Mouse (Mus musculus): ENCODE data around the gene Mov10l1. TPM values are rescaled to one million over a fixed set of nuclear protein-coding genes. Genes with fewer than 3 reads are reported as not detected.

The Mov10l1 gene
- polyA plus RNA-seq, 1 experiment from 2014 or later, result not detected

- H3K9me3 ChIP-seq (ENCODE audit: control insufficient read depth, low read length), result no peaks in the 10 kb centered on the region
- under 1% methylated on average over 36 of the region's 39 CpGs for WGBS
- H3K4me3 ChIP-seq (ENCODE audit: low read depth, low read length), result peak overlapping the region; percentile 87
- peak; percentile 41 for ATAC-seq (ENCODE audit: low FRiP score)
- H3K36me3 ChIP-seq (ENCODE audit: control insufficient read depth, insufficient read depth, low read length), result no peaks in the 10 kb centered on the region
- H3K27me3 ChIP-seq (ENCODE audit: control insufficient read depth, insufficient read depth, low read length), result no peaks in the 10 kb centered on the region
- peak overlapping the region; percentile 65 for H3K27ac ChIP-seq (ENCODE audit: low read depth, low read length)
- peak overlapping the region; percentile 89 for H3K9ac ChIP-seq (ENCODE audit: low read length)
- peaks cover 22% of the 10 kb centered on the region for H3K4me1 ChIP-seq (ENCODE audit: control insufficient read depth, insufficient read depth, low read length)
- DNase-seq (ENCODE audit: low spot score, missing footprints), result peak; percentile 94
- peak overlapping the region; percentile 80 for H3K4me2 ChIP-seq
Measured at GRCm38 (mm10) chr15:89076156-89076731, 93.5 kb downstream of the Mov10l1 start.

DNA sequence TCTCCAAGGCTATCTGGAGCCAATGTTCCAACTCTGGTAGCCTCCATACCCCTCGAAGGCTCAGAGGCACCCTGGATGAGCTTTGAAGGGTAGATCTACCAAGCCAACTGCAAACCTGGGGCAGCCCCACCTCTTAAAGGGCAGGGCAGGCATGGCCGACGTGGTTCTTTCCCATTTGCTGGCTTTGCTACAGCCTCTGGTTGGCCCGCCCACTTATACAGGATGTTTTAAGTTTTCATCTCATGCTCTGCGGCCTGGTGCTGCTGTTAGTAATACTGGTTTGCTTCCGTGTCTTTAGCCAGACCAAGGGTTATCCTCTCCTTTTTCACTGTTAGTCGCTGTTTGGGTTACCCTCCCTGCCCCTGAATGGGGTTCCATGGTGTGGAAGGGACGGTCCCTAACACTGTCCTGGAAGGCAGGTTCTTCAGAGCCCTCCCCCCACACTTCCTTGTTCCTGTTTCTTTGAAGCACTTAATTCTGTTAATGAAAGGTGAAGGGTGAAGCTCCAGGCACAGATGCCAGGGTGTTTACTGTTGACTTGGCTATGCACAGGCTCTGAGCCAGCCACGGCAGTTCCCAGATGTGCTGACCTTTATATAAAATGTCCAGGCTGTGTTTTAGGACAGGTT, 95.6 kb downstream of the Mov10l1 start:
- WGBS, result 70% methylated on average over 9 of the region's 9 CpGs
- no peak overlapping the region for H3K4me2 ChIP-seq
- no peak overlapping the region for H3K9ac ChIP-seq (ENCODE audit: low read length)

GRCm38 (mm10) chr15:89083906-89084305, 101.2 kb downstream of the Mov10l1 start:
- no peak overlapping the region for H3K27ac ChIP-seq (ENCODE audit: low read depth, low read length)
- H3K4me3 ChIP-seq (ENCODE audit: low read depth, low read length), result no peak overlapping the region
- peaks cover 16% of the 10 kb centered on the region; the same call in 1 of the 2 replicates for H3K36me3 ChIP-seq (ENCODE audit: control insufficient read depth, insufficient read depth, low read length)

More for the DNA sequence above, 95.6 kb downstream of the Mov10l1 start:
- DNase-seq (ENCODE audit: low spot score, missing footprints) (no peak), ATAC-seq (ENCODE audit: low FRiP score) (no peak)
- Histone ChIP-seq H3K9me3 (ENCODE audit: control insufficient read depth, low read length) (no peaks in the 10 kb centered on the region), H3K4me3 (ENCODE audit: low read depth, low read length) (no peak overlapping the region), H3K27ac (ENCODE audit: low read depth, low read length) (no peak overlapping the region), H3K4me1 (ENCODE audit: control insufficient read depth, insufficient read depth, low read length) (peaks cover 22% of the 10 kb centered on the region), H3K27me3 (ENCODE audit: control insufficient read depth, insufficient read depth, low read length) (no peaks in the 10 kb centered on the region), H3K36me3 (ENCODE audit: control insufficient read depth, insufficient read depth, low read length) (peaks cover 5% of the 10 kb centered on the region; the same call in 1 of the 2 replicates)

DNA sequence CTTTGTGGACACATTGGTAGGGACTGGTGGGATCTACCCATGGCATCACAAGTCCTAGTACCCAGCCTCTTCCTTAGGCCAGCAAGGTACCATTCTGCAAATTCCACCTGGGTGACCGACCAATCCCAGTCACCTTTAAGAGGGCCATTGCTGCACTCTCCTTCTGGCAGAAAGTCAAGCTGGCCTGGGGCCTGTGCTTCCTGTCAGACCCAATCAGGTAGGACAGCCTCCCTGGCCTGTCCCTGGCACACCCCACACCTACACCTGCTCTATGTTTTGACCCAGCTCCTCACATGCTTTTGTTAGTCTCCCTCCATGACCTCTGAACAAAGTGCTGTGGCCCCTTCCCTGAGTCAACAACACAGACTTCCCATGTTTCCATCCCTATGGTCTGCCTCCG, 102.1 kb downstream of the Mov10l1 start:
- no peaks in the 10 kb centered on the region for H3K9me3 ChIP-seq (ENCODE audit: control insufficient read depth, low read length)
- H3K9ac ChIP-seq (ENCODE audit: low read length), result no peak overlapping the region
- H3K27me3 ChIP-seq (ENCODE audit: control insufficient read depth, insufficient read depth, low read length), result no peaks in the 10 kb centered on the region
- H3K4me2 ChIP-seq, result no peak overlapping the region
- H3K4me1 ChIP-seq (ENCODE audit: control insufficient read depth, insufficient read depth, low read length), result peaks cover 7% of the 10 kb centered on the region
- ATAC-seq (ENCODE audit: low FRiP score) (no peak), DNase-seq (ENCODE audit: low spot score, missing footprints) (no peak)
- no peak overlapping the region for H3K4me3 ChIP-seq (ENCODE audit: low read depth, low read length)
- H3K27ac ChIP-seq (ENCODE audit: low read depth, low read length), result no peak overlapping the region
- H3K36me3 ChIP-seq (ENCODE audit: control insufficient read depth, insufficient read depth, low read length), result peaks cover 16% of the 10 kb centered on the region; the same call in 1 of the 2 replicates
- 95% methylated on average over 2 of the region's 2 CpGs for WGBS

More at GRCm38 (mm10) chr15:89083906-89084305, 101.2 kb downstream of the Mov10l1 start:
- no peak for ATAC-seq (ENCODE audit: low FRiP score)
- H3K4me1 ChIP-seq (ENCODE audit: control insufficient read depth, insufficient read depth, low read length), result 0 out of 2 replicates have a peak, but pooled peaks cover 2% of the 10 kb centered on the region
- 88% methylated on average over 1 of the region's 1 CpGs for WGBS
- no peak overlapping the region for H3K9ac ChIP-seq (ENCODE audit: low read length)
- no peak overlapping the region for H3K4me2 ChIP-seq
- DNase-seq (ENCODE audit: low spot score, missing footprints), result no peak
- no peaks in the 10 kb centered on the region for H3K27me3 ChIP-seq (ENCODE audit: control insufficient read depth, insufficient read depth, low read length)
- H3K9me3 ChIP-seq (ENCODE audit: control insufficient read depth, low read length), result no peaks in the 10 kb centered on the region

GRCm38 (mm10) chr15:89088607-89089247, 106.0 kb downstream of the Mov10l1 start, which contains the start of gene Selenoo:
Selenoo (plus strand) TSS chr15:89089084.
- no peaks in the 10 kb centered on the region for H3K27me3 ChIP-seq (ENCODE audit: control insufficient read depth, insufficient read depth, low read length)
- peaks cover 17% of the 10 kb centered on the region for H3K36me3 ChIP-seq (ENCODE audit: control insufficient read depth, insufficient read depth, low read length)
- H3K4me3 ChIP-seq (ENCODE audit: low read depth, low read length), result peak within 1 kb of the TSS; percentile 97
- peaks cover 10% of the 10 kb centered on the region for H3K4me1 ChIP-seq (ENCODE audit: control insufficient read depth, insufficient read depth, low read length)
- no peaks in the 10 kb centered on the region for H3K9me3 ChIP-seq (ENCODE audit: control insufficient read depth, low read length)
- peak; percentile 96 for ATAC-seq (ENCODE audit: low FRiP score)
- 2% methylated on average over 38 of the region's 38 CpGs for WGBS
- H3K9ac ChIP-seq (ENCODE audit: low read length), result peak within 1 kb of the TSS; percentile 92
- peak within 1 kb of the TSS; percentile 100 for H3K4me2 ChIP-seq
- DNase-seq (ENCODE audit: low spot score, missing footprints), result peak; percentile 98
- peak within 1 kb of the TSS; percentile 40; the same call in 1 of the 2 replicates for H3K27ac ChIP-seq (ENCODE audit: low read depth, low read length)

DNA sequence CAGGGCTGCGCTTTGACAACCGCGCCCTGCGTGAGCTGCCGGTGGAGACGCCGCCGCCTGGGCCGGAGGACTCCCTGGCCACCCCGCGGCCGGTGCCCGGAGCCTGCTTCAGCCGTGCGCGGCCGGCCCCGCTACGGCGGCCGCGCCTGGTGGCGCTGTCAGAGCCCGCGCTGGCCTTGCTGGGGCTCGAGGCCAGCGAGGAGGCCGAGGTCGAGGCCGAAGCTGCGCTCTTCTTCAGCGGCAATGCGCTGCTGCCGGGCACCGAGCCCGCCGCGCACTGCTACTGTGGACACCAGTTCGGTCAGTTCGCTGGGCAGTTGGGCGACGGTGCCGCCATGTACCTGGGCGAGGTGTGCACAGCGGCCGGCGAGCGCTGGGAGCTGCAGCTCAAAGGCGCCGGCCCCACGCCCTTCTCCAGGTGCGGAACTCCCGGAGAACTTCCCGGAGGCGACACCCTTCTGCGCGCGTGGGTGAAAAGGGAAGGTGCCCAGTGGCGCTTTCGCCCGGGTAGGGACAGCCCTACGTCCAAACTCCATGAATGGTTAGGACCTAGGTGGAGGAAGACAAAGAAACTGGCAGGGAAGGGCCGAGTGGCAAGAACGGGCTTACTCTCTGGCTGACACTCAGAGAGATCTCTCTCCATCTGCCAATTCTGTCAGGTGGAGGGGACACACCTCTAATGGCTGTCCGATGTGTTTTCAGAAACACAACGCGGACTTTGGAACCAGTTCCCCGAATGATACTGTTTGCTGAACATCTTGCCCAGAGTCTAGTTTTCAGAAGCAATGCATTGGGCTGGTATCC, 106.7 kb downstream of the Mov10l1 start:
- H3K4me1 ChIP-seq (ENCODE audit: control insufficient read depth, insufficient read depth, low read length), result peaks cover 10% of the 10 kb centered on the region
- peak overlapping the region; percentile 97 for H3K4me3 ChIP-seq (ENCODE audit: low read depth, low read length)
- H3K27me3 ChIP-seq (ENCODE audit: control insufficient read depth, insufficient read depth, low read length), result no peaks in the 10 kb centered on the region
- H3K4me2 ChIP-seq, result peak overlapping the region; percentile 100
- ATAC-seq (ENCODE audit: low FRiP score) (peak; percentile 69), DNase-seq (ENCODE audit: low spot score, missing footprints) (no peak)
- peak overlapping the region; percentile 92 for H3K9ac ChIP-seq (ENCODE audit: low read length)
- H3K9me3 ChIP-seq (ENCODE audit: control insufficient read depth, low read length), result no peaks in the 10 kb centered on the region
- H3K27ac ChIP-seq (ENCODE audit: low read depth, low read length), result peak overlapping the region; percentile 40; the same call in 1 of the 2 replicates
- peaks cover 17% of the 10 kb centered on the region for H3K36me3 ChIP-seq (ENCODE audit: control insufficient read depth, insufficient read depth, low read length)
- WGBS, result 3% methylated on average over 68 of the region's 68 CpGs

DNA sequence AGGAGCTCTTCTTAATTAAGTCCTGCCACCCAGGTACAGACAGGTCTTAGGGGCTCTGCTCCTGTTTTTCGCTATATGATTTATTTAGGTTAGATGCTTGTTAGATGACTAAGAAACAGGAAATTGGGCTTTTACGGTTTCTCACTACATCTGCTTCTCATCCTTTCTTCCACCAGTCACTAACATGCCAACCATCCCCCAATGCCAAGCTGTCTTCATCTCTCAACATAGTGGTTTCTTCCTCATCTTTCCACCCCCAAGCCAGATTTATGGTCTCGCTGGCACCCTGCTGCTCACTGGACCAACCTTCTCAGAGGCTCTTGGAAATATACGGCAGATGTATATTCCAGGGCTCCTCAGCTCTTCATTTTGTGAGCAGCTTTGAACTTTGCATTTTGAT, 108.0 kb downstream of the Mov10l1 start:
- Histone ChIP-seq H3K4me2 (no peak overlapping the region), H3K36me3 (ENCODE audit: control insufficient read depth, insufficient read depth, low read length) (peaks cover 17% of the 10 kb centered on the region), H3K9ac (ENCODE audit: low read length) (no peak overlapping the region), H3K4me1 (ENCODE audit: control insufficient read depth, insufficient read depth, low read length) (peaks cover 10% of the 10 kb centered on the region), H3K27ac (ENCODE audit: low read depth, low read length) (no peak overlapping the region), H3K4me3 (ENCODE audit: low read depth, low read length) (no peak overlapping the region), H3K9me3 (ENCODE audit: control insufficient read depth, low read length) (no peaks in the 10 kb centered on the region), H3K27me3 (ENCODE audit: control insufficient read depth, insufficient read depth, low read length) (no peaks in the 10 kb centered on the region)
- WGBS, result 88% methylated on average over 4 of the region's 4 CpGs
- ATAC-seq (ENCODE audit: low FRiP score) (no peak), DNase-seq (ENCODE audit: low spot score, missing footprints) (no peak)

GRCm38 (mm10) chr15:89092181-89092580, 109.5 kb downstream of the Mov10l1 start:
- ATAC-seq (ENCODE audit: low FRiP score) (no peak), DNase-seq (ENCODE audit: low spot score, missing footprints) (no peak)

More at GRCm38 (mm10) chr15:89092181-89092580, 109.5 kb downstream of the Mov10l1 start:
- H3K4me3 ChIP-seq (ENCODE audit: low read depth, low read length), result no peak overlapping the region
- no peaks in the 10 kb centered on the region for H3K9me3 ChIP-seq (ENCODE audit: control insufficient read depth, low read length)
- no peaks in the 10 kb centered on the region for H3K27me3 ChIP-seq (ENCODE audit: control insufficient read depth, insufficient read depth, low read length)
- no peak overlapping the region for H3K4me2 ChIP-seq
- H3K36me3 ChIP-seq (ENCODE audit: control insufficient read depth, insufficient read depth, low read length), result peaks cover 21% of the 10 kb centered on the region
- no peak overlapping the region for H3K9ac ChIP-seq (ENCODE audit: low read length)
- H3K4me1 ChIP-seq (ENCODE audit: control insufficient read depth, insufficient read depth, low read length), result peaks cover 10% of the 10 kb centered on the region
- H3K27ac ChIP-seq (ENCODE audit: low read depth, low read length), result no peak overlapping the region
- WGBS, result 87% methylated on average over 5 of the region's 5 CpGs

All from midbrain, embryonic 11.5 days (tissue).